Mouse (Mus musculus) adipocyte (in vitro differentiated cells): ENCODE data around the gene Btnl10.
"Not testable (repeated sequence)": the region's sequence is repeated elsewhere in the genome, so short reads cannot be mapped to it uniquely, and the experiment has no call there.

Source experiments
- DNase-seq: peaks from one replicate; pipeline ENCODE4 v3.0.0-alpha.2; 2016; ENCODE audit warnings: low spot score

Btnl10 gene

GRCm38 (mm10) chr11:58930254-58930653 is 12.5 kb downstream of the Btnl10 start:
- no peak for DNase-seq

- no peak for DNase-seq
Observed at GRCm38 (mm10) chr11:58931576-58931975, 13.9 kb downstream of the Btnl10 start.

GRCm38 (mm10) chr11:58937909-58938308 is 20.2 kb downstream of the Btnl10 start:
- no peak for DNase-seq

- peak; percentile 93 for DNase-seq
Observed at GRCm38 (mm10) chr11:58938322-58939087, 20.8 kb downstream of the Btnl10 start, which contains the start of gene Rnf187. TSS of gene Rnf187 (minus strand) at chr11:58938916.

GRCm38 (mm10) chr11:58939088-58939439 is 21.4 kb downstream of the Btnl10 start:
- no peak for DNase-seq

- no peak for DNase-seq
Observed at GRCm38 (mm10) chr11:58944136-58944535, 26.4 kb downstream of the Btnl10 start.

- DNase-seq, result no peak
Observed at GRCm38 (mm10) chr11:58947306-58947705, 29.6 kb downstream of the Btnl10 start.

GRCm38 (mm10) chr11:58947798-58948528 is 30.3 kb downstream of the Btnl10 start:
- no peak for DNase-seq

- no peak for DNase-seq
Observed at GRCm38 (mm10) chr11:58948542-58949479, 31.1 kb downstream of the Btnl10 start, which contains the start of gene Hist3h2ba. TSS of gene Hist3h2ba (plus strand) at chr11:58948920.

GRCm38 (mm10) chr11:58949480-58950431 is 32.0 kb downstream of the Btnl10 start:
- no peak for DNase-seq

- DNase-seq, result no peak
Observed at GRCm38 (mm10) chr11:58951210-58951609, 33.5 kb downstream of the Btnl10 start.

- no peak for DNase-seq
Observed at GRCm38 (mm10) chr11:58953351-58954169, 35.9 kb downstream of the Btnl10 start.

GRCm38 (mm10) chr11:58954170-58954419 is 36.4 kb downstream of the Btnl10 start:
- not testable (repeated sequence) for DNase-seq

- peak; percentile 83 for DNase-seq
Observed at GRCm38 (mm10) chr11:58954420-58955142, 36.9 kb downstream of the Btnl10 start, which contains the start of the genes Hist3h2a and Trim17. TSS of gene Hist3h2a (plus strand) at chr11:58954685. TSS of gene Trim17 (plus strand) at chr11:58954685.

GRCm38 (mm10) chr11:58955143-58955867 is 37.6 kb downstream of the Btnl10 start:
- DNase-seq, result no peak

- DNase-seq, result no peak
Observed at GRCm38 (mm10) chr11:58955868-58956257, 38.2 kb downstream of the Btnl10 start.

- no peak for DNase-seq
Observed at GRCm38 (mm10) chr11:58957226-58957914, 39.7 kb downstream of the Btnl10 start.

GRCm38 (mm10) chr11:58958536-58958935 is 40.8 kb downstream of the Btnl10 start:
- no peak for DNase-seq
